Mouse (Mus musculus) limb, embryonic 10.5 days (tissue): ENCODE measurements around the gene Slc2a1. TPM values are rescaled to one million over a fixed set of nuclear protein-coding genes. Genes with fewer than 3 reads are reported as not detected.

ENCODE experiments used
- DNase-seq: peaks from one replicate; pipeline ENCODE4 v3.0.0-alpha.2; 2017; ENCODE audit warnings: low spot score
- H3K27ac ChIP-seq: fragments of 300-500 bp; sonication (generic); 2 replicates; pipeline ENCODE4 v1.5.1; 2016; ENCODE audit warnings: mild to moderate bottlenecking
- H3K27me3 ChIP-seq: fragments of 300-500 bp; sonication (generic); 2 replicates; pipeline ENCODE4 v1.6.1; 2016; ENCODE audit warnings: low read depth, mild to moderate bottlenecking; ENCODE audit not compliant: poor library complexity, severe bottlenecking
- H3K36me3 ChIP-seq: fragments of 300-500 bp; sonication (generic); 2 replicates; pipeline ENCODE4 v1.6.1; 2016; ENCODE audit warnings: mild to moderate bottlenecking, moderate library complexity
- H3K4me1 ChIP-seq: fragments of 300-500 bp; sonication (generic); 2 replicates; pipeline ENCODE4 v1.6.1; 2016
- H3K4me3 ChIP-seq: fragments of 300-500 bp; sonication (generic); 2 replicates; pipeline ENCODE4 v1.5.1; 2016; ENCODE audit warnings: mild to moderate bottlenecking, moderate library complexity
- H3K9me3 ChIP-seq: fragments of 300-500 bp; sonication (generic); replicated peaks from 2 replicates; pipeline ENCODE4 v1.6.1; 2016; ENCODE audit warnings: mild to moderate bottlenecking
- WGBS: fragments of 180-500 bp; shearing (Covaris S2); methylation state at CpG from one replicate; pipeline ENCODE4 v1.1.7; 2016; 5-methylcytosine and 5-hydroxymethylcytosine counted together
- microRNA counts: library from miRNA; unstranded; fragments of <30 nt; microRNA quantifications from one replicate; lab custom pipeline; 2017
- microRNA-seq: library from miRNA; unstranded; fragments of <30 nt; microRNA quantifications from one replicate; pipeline ENCODE4, GENCODE M21; 2017
- polyA plus RNA-seq: library from polyadenylated mRNA; unstranded; fragments of >200 nt; fragmentation: Nextera tagmentation; extraction: Ambion mirVana; gene quantifications from 2 replicates; pipeline ENCODE4 v1.2.1, GENCODE M21; 2016

The Slc2a1 gene
- polyA plus RNA-seq, 1 experiment from 2014 or later, result 110 TPM

DNA sequence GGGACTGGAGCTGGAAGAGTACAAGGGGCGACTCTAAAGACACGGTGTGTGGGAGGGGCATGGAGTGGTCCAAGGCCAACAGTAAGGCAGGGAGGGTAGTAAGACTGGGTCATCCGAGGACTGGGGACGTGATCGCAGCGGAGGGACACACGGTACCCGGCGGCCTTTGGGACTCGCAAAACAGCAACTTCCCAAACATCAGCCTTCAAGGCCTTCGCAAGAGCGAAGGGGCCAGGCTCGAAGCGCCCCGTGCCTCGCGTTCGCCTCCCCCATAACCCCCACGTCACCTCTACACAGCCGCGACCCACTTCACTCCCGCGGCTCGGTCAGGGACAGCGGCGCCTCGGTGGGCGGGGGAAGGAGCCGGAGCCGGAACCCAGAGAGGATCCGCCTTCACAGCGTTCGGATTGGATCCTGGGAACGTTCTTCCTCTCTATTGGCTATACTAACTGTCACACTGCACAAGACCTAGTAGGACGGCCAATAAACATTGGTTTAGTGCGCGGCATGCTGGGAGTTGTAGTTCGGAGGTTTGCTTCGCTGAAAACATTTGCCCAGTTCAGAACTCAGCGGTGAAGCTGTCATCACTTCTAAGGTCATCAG lies 65.4 kb downstream of the Slc2a1 start, which contains the start of gene Zfp691:
TSS of gene Zfp691 (minus strand) at position 345 of the 603 bp plus-strand sequence.
- peak within 1 kb of the TSS; percentile 77 for H3K4me3 ChIP-seq
- WGBS, result under 1% methylated on average over 40 of the region's 40 CpGs
- H3K36me3 ChIP-seq, result peaks cover 24% of the 10 kb centered on the region
- H3K4me1 ChIP-seq, result peaks cover 21% of the 10 kb centered on the region
- peak within 1 kb of the TSS; percentile 89 for H3K27ac ChIP-seq
- DNase-seq, result peak; percentile 89
- no peaks in the 10 kb centered on the region for H3K9me3 ChIP-seq
- no peaks in the 10 kb centered on the region for H3K27me3 ChIP-seq

GRCm38 (mm10) chr4:119177702-119178101 lies 69.2 kb downstream of the Slc2a1 start:
- WGBS, result 77% methylated on average over 5 of the region's 5 CpGs
- no peak overlapping the region for H3K27ac ChIP-seq
- no peaks in the 10 kb centered on the region for H3K36me3 ChIP-seq
- H3K4me1 ChIP-seq, result peaks cover 14% of the 10 kb centered on the region
- H3K27me3 ChIP-seq, result no peaks in the 10 kb centered on the region
- no peaks in the 10 kb centered on the region for H3K9me3 ChIP-seq
- no peak for DNase-seq
- H3K4me3 ChIP-seq, result no peak overlapping the region

- DNase-seq, result no peak
- H3K27me3 ChIP-seq, result no peaks in the 10 kb centered on the region
- H3K4me1 ChIP-seq, result peaks cover 8% of the 10 kb centered on the region
- H3K36me3 ChIP-seq, result no peaks in the 10 kb centered on the region
- no peak overlapping the region for H3K27ac ChIP-seq
- no peak overlapping the region for H3K4me3 ChIP-seq
- H3K9me3 ChIP-seq, result no peaks in the 10 kb centered on the region
- 77% methylated on average over 18 of the region's 18 CpGs for WGBS
Measured at GRCm38 (mm10) chr4:119178331-119178730, 69.8 kb downstream of the Slc2a1 start.

DNA sequence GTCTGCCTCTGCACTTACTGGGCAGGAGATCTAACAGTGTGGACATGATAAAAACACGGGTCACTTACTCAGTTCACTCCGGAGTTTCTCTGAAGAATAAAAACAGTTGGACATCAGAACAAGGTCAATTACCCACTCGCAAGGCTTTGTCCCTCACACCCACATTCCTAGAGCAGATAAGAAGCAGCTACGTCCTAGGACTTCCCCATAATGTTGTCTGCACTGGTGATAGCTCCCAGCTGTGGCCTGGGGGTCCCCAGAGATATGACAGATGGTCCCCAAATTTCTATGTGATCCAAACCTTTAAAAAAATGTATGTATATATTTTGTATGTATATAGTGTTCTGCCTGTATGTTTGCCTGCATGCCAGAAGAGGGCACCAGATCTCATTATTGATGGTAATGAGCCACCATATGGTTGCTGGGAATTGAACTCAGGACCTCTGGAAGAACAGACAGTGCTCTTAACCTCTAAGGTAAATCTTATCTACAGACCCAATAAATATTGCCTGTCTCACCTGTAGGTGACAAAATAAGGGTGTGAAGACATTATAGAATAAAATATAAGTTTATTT lies 71.7 kb downstream of the Slc2a1 start:
- no peak for DNase-seq
- Histone ChIP-seq H3K27me3 (no peaks in the 10 kb centered on the region), H3K4me1 (peaks cover 3% of the 10 kb centered on the region; the same call in 1 of the 2 replicates), H3K36me3 (no peaks in the 10 kb centered on the region), H3K4me3 (no peak overlapping the region), H3K9me3 (no peaks in the 10 kb centered on the region), H3K27ac (no peak overlapping the region)
- 65% methylated on average over 4 of the region's 4 CpGs for WGBS

GRCm38 (mm10) chr4:119181456-119181855 lies 72.9 kb downstream of the Slc2a1 start:
- DNase-seq, result no peak
- no peaks in the 10 kb centered on the region for H3K36me3 ChIP-seq
- 90% methylated on average over 9 of the region's 9 CpGs for WGBS

DNA sequence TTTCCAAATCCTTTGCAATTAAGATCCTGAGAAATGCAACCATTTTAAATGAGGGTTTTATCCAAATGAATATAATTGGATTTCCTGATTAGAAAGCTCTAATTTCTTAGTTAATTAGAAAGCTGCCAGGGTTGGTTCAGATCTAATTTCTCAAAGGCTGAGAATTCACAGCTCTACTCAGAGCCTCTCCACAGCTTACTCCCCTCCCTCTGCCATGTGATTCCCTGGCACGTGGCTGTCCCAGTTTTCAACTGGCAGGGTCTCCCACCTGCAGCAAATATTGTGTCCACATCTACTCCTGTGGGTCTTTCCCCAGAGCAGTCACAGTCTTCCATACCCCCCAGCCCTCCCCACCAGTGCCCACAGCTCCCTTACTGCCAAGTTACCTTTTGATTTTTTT lies 75.0 kb downstream of the Slc2a1 start:
- 52% methylated on average over 1 of the region's 1 CpGs for WGBS

More at GRCm38 (mm10) chr4:119181456-119181855, 72.9 kb downstream of the Slc2a1 start:
- Histone ChIP-seq H3K27ac (no peak overlapping the region), H3K4me1 (peaks cover 3% of the 10 kb centered on the region; the same call in 1 of the 2 replicates), H3K27me3 (no peaks in the 10 kb centered on the region), H3K9me3 (no peaks in the 10 kb centered on the region), H3K4me3 (no peak overlapping the region)

DNA sequence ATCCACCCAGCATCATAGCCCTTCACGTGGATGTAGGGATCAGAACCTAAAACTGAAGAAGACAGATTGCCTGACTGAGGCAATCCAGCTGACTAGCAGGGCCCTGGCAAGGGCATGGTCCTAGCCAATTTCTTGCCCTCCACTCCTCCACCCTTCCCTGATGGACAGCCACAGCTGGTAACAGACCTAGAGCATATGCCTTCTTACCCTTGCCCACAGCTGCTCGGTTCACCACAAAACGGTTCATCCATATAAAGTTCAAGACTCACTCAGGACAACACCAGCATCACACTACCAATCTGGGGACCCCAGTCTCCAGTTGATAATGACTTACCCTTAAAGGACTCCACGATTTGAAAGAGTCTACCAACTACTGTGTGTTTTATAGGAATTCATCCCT lies 77.3 kb downstream of the Slc2a1 start:
- Histone ChIP-seq H3K27ac (no peak overlapping the region), H3K36me3 (no peaks in the 10 kb centered on the region), H3K4me1 (no peaks in the 10 kb centered on the region), H3K9me3 (no peaks in the 10 kb centered on the region), H3K4me3 (no peak overlapping the region), H3K27me3 (0 out of 2 replicates have a peak, but pooled peaks cover 3% of the 10 kb centered on the region)
- 89% methylated on average over 4 of the region's 4 CpGs for WGBS
- no peak for DNase-seq

More for the DNA sequence above, 75.0 kb downstream of the Slc2a1 start:
- H3K27ac ChIP-seq, result no peak overlapping the region
- DNase-seq, result no peak
- no peaks in the 10 kb centered on the region for H3K36me3 ChIP-seq
- no peaks in the 10 kb centered on the region for H3K4me1 ChIP-seq
- H3K9me3 ChIP-seq, result no peaks in the 10 kb centered on the region
- no peak overlapping the region for H3K4me3 ChIP-seq
- 0 out of 2 replicates have a peak, but pooled peaks cover 3% of the 10 kb centered on the region for H3K27me3 ChIP-seq

MicroRNAs encoded within 50 kb of the gene (microRNA counts, 519-probe panel; counts per million panel counts)
- microRNA mmu-miR-1957 (lab: Ali Mortazavi, UCI), result 684 counts per million, percentile 72 among the panel's probes with 10 or more counts

Small RNAs within 50 kb of the gene (microRNA-seq; reads per million reads assigned to microRNA genes)
- not detected for gene Mir1957a

Other genes starting within 250 kb of the Slc2a1 start
- gene Olfr1331, start 244.1 kb upstream of the Slc2a1 start, polyA plus RNA-seq, result not detected in 2 replicates
- 0.03 TPM in 1 of 2 replicates, not detected in the other for gene Olfr1330, start 220.1 kb upstream of the Slc2a1 start, polyA plus RNA-seq
- gene Olfr1329, start 191.2 kb upstream of the Slc2a1 start, polyA plus RNA-seq, result not detected in 2 replicates
- gene Olfr1328, start 170.1 kb upstream of the Slc2a1 start, polyA plus RNA-seq, result not detected in 2 replicates
- gene Lao1, start 147.1 kb upstream of the Slc2a1 start, polyA plus RNA-seq, result not detected in 2 replicates
- 10.1 and 10.3 TPM in 2 replicates for gene Zfp691, start 65.5 kb downstream of the Slc2a1 start, polyA plus RNA-seq
- gene Ermap, start 81.3 kb downstream of the Slc2a1 start, polyA plus RNA-seq, result 6.8 and 7.7 TPM in 2 replicates
- gene Svbp, start 86.6 kb downstream of the Slc2a1 start, polyA plus RNA-seq, result 115 and 133 TPM in 2 replicates
- gene Tmem269, start 109.5 kb downstream of the Slc2a1 start, polyA plus RNA-seq, result not detected in 2 replicates
- gene AU022252, start 124.0 kb downstream of the Slc2a1 start, polyA plus RNA-seq, result 38.1 and 43.3 TPM in 2 replicates
- 12.7 and 16.0 TPM in 2 replicates for gene P3h1, start 124.2 kb downstream of the Slc2a1 start, polyA plus RNA-seq
- not detected in 2 replicates for gene Cldn19, start 146.7 kb downstream of the Slc2a1 start, polyA plus RNA-seq
- gene Ybx1, start 185.9 kb downstream of the Slc2a1 start, polyA plus RNA-seq, result 1,026 and 1,071 TPM in 2 replicates
- 152 and 173 TPM in 2 replicates for gene Ppih, start 211.8 kb downstream of the Slc2a1 start, polyA plus RNA-seq